ENCODE assay signal across 10 mouse cellular contexts in genomic region chr19:33118898-33119297, GRCm38 (mm10).
A peak's percentile ranks its signal among the peaks of the same experiment; 100 is the strongest.
DNase-seq lines count a peak whose midpoint lies in the region; ATAC-seq and TF ChIP-seq lines count a peak whose summit lies in the region.
"Had no signal": no experiment of that assay in that cellular context is flagged by ENCODE, and none has a peak within 500 bp of the region (broad histone marks: within the 10 kb centered on the region; RNA-seq: fewer than 3 reads in every experiment).

No protein-coding gene starts in this region.

- no peaks in the 10 kb centered on the region for H3K4me1 ChIP-seq in intestine, postnatal 0 days (replicated peaks; ENCODE audit: control insufficient read depth, insufficient read depth, low read length)
- no peaks in the 10 kb centered on the region for H3K4me1 ChIP-seq in intestine, embryonic 16.5 days (ENCODE audit: control insufficient read depth, insufficient read depth, low read length)
- peaks cover 3% of the 10 kb centered on the region; the same call in 1 of the 2 replicates for H3K4me1 ChIP-seq in bone marrow, adult 2 months (ENCODE audit: control insufficient read depth, insufficient read depth, low read length)
- no peaks in the 10 kb centered on the region for H3K4me1 ChIP-seq in forebrain, embryonic 10.5 days
- H3K4me1 ChIP-seq: hindbrain, embryonic 13.5 days had no signal

- H3K9me3 ChIP-seq in intestine, postnatal 0 days (ENCODE audit: control insufficient read depth) = no peaks in the 10 kb centered on the region
- H3K9me3 ChIP-seq in intestine, embryonic 16.5 days (ENCODE audit: control insufficient read depth, low read length) = no peaks in the 10 kb centered on the region
- H3K9me3 ChIP-seq in forebrain, embryonic 10.5 days = no peaks in the 10 kb centered on the region
- H3K9me3 ChIP-seq: hindbrain, embryonic 13.5 days; megakaryocyte, embryonic 14.5 days had no signal

- H3K4me2 ChIP-seq in intestine, postnatal 0 days (replicated peaks; ENCODE audit: low read depth) = no peak overlapping the region
- no peak overlapping the region for H3K4me2 ChIP-seq in intestine, embryonic 16.5 days (ENCODE audit: low read depth, low read length)
- H3K4me2 ChIP-seq: hindbrain, embryonic 13.5 days had no signal

- TF ChIP-seq CTCF in intestine, postnatal 0 days (IDR thresholded peaks at IDR 0.05; ENCODE audit: low read depth) = peak; percentile 63
- peak; percentile 70 for TF ChIP-seq CTCF in bone marrow, adult 2 months (IDR thresholded peaks at IDR 0.05; ENCODE audit: control insufficient read depth, insufficient read depth, low read length)

- peak; percentile 13 for DNase-seq in CD4-positive helper T cell, adult 2 months (ENCODE audit: low read depth, low spot score)
- peak; percentile 40 for DNase-seq in naive thymus-derived CD4-positive, alpha-beta T cell, adult 2 months (ENCODE audit: low read depth)
- no peak for DNase-seq in right cerebral cortex, postnatal 36 days (ENCODE audit: low spot score in 2 of 2)
- no peak for DNase-seq in frontal cortex, postnatal 10 days (ENCODE audit: low spot score in 2 of 2)
- no peak for DNase-seq in forebrain, embryonic 10.5 days (ENCODE audit: extremely low spot score, low spot score)

- H3K27ac ChIP-seq in intestine, postnatal 0 days (ENCODE audit: low read depth, low read length) = no peak overlapping the region
- no peak overlapping the region for H3K27ac ChIP-seq in intestine, embryonic 16.5 days (ENCODE audit: low read length)
- no peak overlapping the region for H3K27ac ChIP-seq in bone marrow, adult 2 months (ENCODE audit: control insufficient read depth, insufficient read depth, low read depth, low read length, poor library complexity)
- H3K27ac ChIP-seq in forebrain, embryonic 10.5 days = no peak overlapping the region
- H3K27ac ChIP-seq: hindbrain, embryonic 13.5 days had no signal

- no peaks in the 10 kb centered on the region for H3K27me3 ChIP-seq in intestine, postnatal 0 days (replicated peaks; ENCODE audit: control insufficient read depth, insufficient read depth, low read length)
- H3K27me3 ChIP-seq in intestine, embryonic 16.5 days (replicated peaks; ENCODE audit: control insufficient read depth, insufficient read depth, low read length) = no peaks in the 10 kb centered on the region
- no peaks in the 10 kb centered on the region for H3K27me3 ChIP-seq in forebrain, embryonic 10.5 days (ENCODE audit: poor library complexity, severe bottlenecking)
- H3K27me3 ChIP-seq: hindbrain, embryonic 13.5 days had no signal

- no peaks in the 10 kb centered on the region for H3K36me3 ChIP-seq in intestine, postnatal 0 days (ENCODE audit: control insufficient read depth, insufficient read depth)
- no peaks in the 10 kb centered on the region for H3K36me3 ChIP-seq in intestine, embryonic 16.5 days (ENCODE audit: control insufficient read depth, insufficient read depth, low read length)
- no peaks in the 10 kb centered on the region for H3K36me3 ChIP-seq in forebrain, embryonic 10.5 days (replicated peaks)
- H3K36me3 ChIP-seq: hindbrain, embryonic 13.5 days had no signal

- TF ChIP-seq POLR2A in bone marrow, adult 2 months (IDR thresholded peaks at IDR 0.05; ENCODE audit: borderline replicate concordance, control insufficient read depth, low read depth, low read length) = no peak

- no peak for ATAC-seq in intestine, postnatal 0 days
- no peak for ATAC-seq in intestine, embryonic 16.5 days

- no peak overlapping the region for H3K9ac ChIP-seq in intestine, postnatal 0 days (ENCODE audit: low read depth, low read length)
- H3K9ac ChIP-seq in intestine, embryonic 16.5 days (ENCODE audit: low read depth, low read length) = no peak overlapping the region
- H3K9ac ChIP-seq: hindbrain, embryonic 13.5 days had no signal

- no peak overlapping the region for H3K4me3 ChIP-seq in intestine, postnatal 0 days (ENCODE audit: low read depth, low read length)
- H3K4me3 ChIP-seq in intestine, embryonic 16.5 days (ENCODE audit: low read length) = no peak overlapping the region
- no peak overlapping the region for H3K4me3 ChIP-seq in bone marrow, adult 2 months (replicated peaks; ENCODE audit: control insufficient read depth, low read depth, low read length)
- no peak overlapping the region for H3K4me3 ChIP-seq in forebrain, embryonic 10.5 days
- H3K4me3 ChIP-seq: hindbrain, embryonic 13.5 days; megakaryocyte, embryonic 14.5 days had no signal

- WGBS in intestine, postnatal 0 days = 68% methylated on average over 1 of the region's 1 CpGs
- 70% methylated on average over 1 of the region's 1 CpGs for WGBS in intestine, embryonic 16.5 days
- WGBS in bone marrow, adult 2 months = 16% methylated on average over 1 of the region's 1 CpGs
- WGBS in forebrain, embryonic 10.5 days = 82% methylated on average over 1 of the region's 1 CpGs

Comparison
In these comparisons a context has a peak if more than half of its experiments do, and no peak if none do; other contexts are left out.
1. DNase-seq: peak in CD4-positive helper T cell, adult 2 months (single experiment) and naive thymus-derived CD4-positive, alpha-beta T cell, adult 2 months (single experiment); none in right cerebral cortex, postnatal 36 days (0 of 2), frontal cortex, postnatal 10 days (0 of 2) and forebrain, embryonic 10.5 days (single experiment).